Mouse (Mus musculus): ENCODE measurements around the gene Clec4b1.
"Not testable (repeated sequence)": the region's sequence is repeated elsewhere in the genome, so short reads cannot be mapped to it uniquely, and the experiment has no call there.

DNA sequence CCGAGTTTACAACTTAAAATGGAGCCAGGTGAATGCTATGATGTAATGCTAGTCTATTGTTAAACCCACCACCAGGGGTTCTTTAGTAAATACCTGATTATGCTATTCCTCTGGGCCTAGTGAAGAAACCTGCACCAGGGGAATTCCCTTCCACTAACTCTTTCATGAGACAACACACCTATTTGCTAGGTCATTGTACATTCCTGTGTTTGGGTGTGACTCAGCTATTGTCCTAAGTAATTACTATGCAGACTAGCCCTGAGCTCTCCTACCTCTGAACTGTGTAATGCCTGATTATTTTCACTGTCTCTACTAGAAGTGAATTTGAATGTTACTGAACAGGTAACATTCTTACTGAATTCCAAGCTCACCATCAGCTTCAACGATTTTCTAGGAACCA lies 45.1 kb upstream of the Clec4b1 start:
- TF ChIP-seq POLR2A (IDR thresholded peaks at IDR 0.05; ENCODE audit: insufficient read length, low read depth); MYOG (IDR thresholded peaks at IDR 0.05; ENCODE audit: control insufficient read depth in 1 of 3, insufficient read depth in 1 of 3, insufficient read length in 2 of 3, low read depth in 2 of 3); MYOD1 (IDR thresholded peaks at IDR 0.05; ENCODE audit: control insufficient read depth in 1 of 3, insufficient read length in 2 of 3, low read depth in 2 of 3); MAX (IDR thresholded peaks at IDR 0.05; ENCODE audit: low read depth); POLR2AphosphoS2 (IDR thresholded peaks at IDR 0.05; ENCODE audit: insufficient read length, low read depth); E2F4 (IDR thresholded peaks at IDR 0.05; ENCODE audit: insufficient read depth); USF1 (IDR thresholded peaks at IDR 0.05; ENCODE audit: low read depth); TCF12 (IDR thresholded peaks at IDR 0.05; ENCODE audit: insufficient read depth, poor library complexity, severe bottlenecking); REST (IDR thresholded peaks at IDR 0.05; ENCODE audit: insufficient read depth, insufficient read length); SRF (IDR thresholded peaks at IDR 0.05; ENCODE audit: control insufficient read depth, insufficient read length, low read depth); TCF3 (IDR thresholded peaks at IDR 0.05; ENCODE audit: insufficient read length, low read depth); CEBPB (IDR thresholded peaks at IDR 0.05; ENCODE audit: insufficient read depth, poor library complexity, severe bottlenecking): not testable (repeated sequence)

Measured in myocyte (in vitro differentiated cells).